Mouse (Mus musculus) lung, adult 18-20 months (tissue): Measurements from ENCODE around the gene Serpinh1.
A peak's percentile ranks its signal among the peaks of the same experiment; 100 is the strongest.

Source experiments
- DNase-seq, 2 experiments: peaks; one replicate each; pipeline ENCODE4 v3.0.0; 2022; ENCODE audit warnings: mixed read lengths in 2 of 2

The Serpinh1 gene

DNA sequence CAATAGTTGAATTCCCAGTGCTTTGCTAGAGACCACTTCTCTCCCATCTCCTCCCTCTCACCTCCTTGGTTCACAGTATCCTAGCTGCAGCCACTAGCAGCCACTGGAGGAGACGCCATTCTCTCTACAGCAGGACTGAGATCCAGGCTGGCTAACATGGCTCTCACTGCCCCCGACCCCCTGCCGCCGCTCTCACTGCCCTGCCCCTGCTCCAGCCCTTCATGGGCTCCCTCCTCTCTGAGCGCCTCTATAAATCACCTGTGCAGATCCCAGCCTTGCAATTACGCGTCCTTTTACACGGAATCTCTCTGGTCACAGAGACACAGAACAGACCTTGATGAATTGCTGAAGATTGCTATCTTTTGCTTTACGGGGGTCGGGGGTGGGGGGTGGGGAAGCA is 28.2 kb downstream of the Serpinh1 start:
- no peak for DNase-seq

GRCm38 (mm10) chr7:99323321-99323700 is 29.7 kb downstream of the Serpinh1 start:
- DNase-seq = peak; percentile 38 to 58

DNA sequence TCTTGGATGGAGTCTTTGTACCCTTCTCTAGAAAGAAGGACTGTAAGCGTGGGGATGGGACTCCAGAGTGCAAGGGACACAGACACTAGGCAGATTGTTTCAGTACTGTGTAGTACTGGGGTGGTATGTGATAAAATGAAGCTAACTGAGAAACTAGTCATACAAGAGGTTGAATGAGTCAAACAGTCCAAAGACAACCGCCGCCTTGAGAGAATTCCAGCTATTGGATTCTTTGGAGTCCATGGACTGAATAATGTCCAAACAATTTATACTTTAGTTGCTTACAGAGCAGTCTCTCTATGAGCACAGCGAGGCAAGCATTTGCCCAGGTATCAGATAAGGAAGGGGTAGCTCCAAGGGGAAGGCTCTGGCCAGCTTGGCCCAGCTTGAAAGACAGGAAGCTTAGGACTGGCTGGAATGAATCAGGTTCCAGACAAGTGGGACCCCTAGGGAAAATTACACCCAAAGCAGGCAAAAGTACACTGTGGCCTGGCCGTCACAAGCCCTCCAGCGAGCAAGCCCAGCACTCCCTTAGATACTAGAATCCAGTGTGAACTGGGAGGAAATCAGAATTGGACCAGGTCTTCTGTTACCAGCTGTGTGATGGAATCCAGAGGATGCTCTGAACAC is 30.2 kb downstream of the Serpinh1 start:
- DNase-seq = no peak

DNA sequence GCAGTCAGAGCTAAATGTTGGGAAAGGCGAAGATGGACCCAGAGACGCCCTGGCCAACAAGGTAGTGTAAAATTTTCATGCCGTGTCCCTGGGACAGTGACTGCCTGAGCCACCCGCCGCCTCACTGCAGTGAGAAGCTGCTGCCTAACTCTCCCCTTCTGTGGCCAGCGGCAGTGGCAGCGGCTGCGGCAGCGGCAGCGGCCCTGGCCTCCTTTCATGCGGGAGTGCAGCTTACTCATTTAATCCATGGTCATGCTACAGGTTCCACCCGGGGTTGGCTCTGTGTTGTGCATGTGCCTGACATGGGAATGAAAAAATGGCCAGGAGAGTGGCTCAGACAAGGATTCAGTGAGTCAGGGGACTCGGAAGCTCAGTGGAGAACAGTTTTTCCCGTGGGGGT is 32.5 kb downstream of the Serpinh1 start:
- DNase-seq = no peak

- DNase-seq = no peak
Measured at GRCm38 (mm10) chr7:99317475-99317874, 35.6 kb downstream of the Serpinh1 start.

- DNase-seq = peak; percentile 47 to 68
Measured at GRCm38 (mm10) chr7:99316207-99316606, 36.8 kb downstream of the Serpinh1 start.

DNA sequence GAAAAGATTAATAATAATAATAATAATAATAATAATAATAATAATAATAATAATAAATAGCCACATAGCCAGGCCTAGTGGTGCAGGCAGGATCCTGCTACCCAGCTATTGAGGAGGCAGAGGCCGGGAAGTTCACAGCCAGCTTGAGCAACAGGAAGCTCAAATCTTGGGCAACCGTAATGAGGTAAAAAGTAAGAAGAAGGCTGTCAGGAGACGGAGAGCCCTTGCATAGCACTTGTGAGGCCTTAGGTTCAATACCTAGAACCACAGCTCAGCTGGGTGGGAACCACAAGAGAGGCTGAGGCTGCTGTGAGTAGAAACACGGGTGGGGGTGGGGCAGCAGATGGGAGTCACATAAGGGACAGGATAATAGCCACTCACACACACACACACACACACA is 38.5 kb downstream of the Serpinh1 start:
- peak in 1 of 2 experiments; percentile 47 for DNase-seq

GRCm38 (mm10) chr7:99313253-99313652 is 39.8 kb downstream of the Serpinh1 start:
- DNase-seq = no peak

DNA sequence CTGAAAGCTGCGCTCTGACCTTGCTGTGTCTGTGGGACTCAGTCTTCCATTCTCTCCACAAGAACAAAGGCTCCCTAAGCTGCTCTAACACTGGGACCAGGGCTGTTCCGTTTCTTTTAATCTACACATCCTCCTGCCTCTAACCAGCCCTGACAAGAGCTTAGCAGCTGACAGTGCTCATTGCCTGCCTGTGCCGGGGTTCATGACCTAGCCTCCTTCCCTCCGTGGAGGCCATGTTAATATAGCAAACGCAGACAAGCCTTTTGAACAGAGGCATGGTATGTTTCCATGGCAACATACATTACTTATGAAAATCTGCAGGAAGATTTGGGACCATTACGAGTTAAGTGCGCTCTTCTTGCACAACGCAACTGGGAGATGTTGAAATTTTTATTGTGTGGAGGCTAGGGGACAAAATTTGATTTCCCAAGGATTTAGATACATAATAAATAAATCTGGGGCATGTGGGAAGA is 40.3 kb downstream of the Serpinh1 start:
- peak in 1 of 2 experiments; percentile 43 for DNase-seq

DNA sequence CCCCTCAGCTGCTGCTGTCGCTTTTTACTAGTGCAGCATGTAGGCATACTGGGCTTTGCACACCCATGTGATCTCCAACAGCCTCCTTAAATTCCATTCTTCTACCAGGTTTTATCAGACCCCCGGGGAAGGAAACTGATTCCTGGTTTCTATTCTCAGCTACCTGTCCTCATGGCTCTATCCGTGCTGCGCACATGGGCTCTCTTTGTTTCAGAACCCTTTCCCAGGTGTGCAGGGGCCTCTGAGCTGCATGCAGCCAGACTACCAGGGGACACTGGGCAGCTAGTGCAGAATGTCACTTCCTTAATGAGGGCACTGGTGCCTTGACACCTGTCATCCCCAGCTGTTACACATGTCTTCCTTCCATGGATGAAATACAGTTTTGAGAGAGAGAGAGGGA is 41.0 kb downstream of the Serpinh1 start:
- DNase-seq = no peak

GRCm38 (mm10) chr7:99311433-99311832 is 41.6 kb downstream of the Serpinh1 start:
- peak in 1 of 2 experiments; percentile 30 for DNase-seq

- no peak for DNase-seq
Measured at GRCm38 (mm10) chr7:99306640-99307039, 46.4 kb downstream of the Serpinh1 start.

DNA sequence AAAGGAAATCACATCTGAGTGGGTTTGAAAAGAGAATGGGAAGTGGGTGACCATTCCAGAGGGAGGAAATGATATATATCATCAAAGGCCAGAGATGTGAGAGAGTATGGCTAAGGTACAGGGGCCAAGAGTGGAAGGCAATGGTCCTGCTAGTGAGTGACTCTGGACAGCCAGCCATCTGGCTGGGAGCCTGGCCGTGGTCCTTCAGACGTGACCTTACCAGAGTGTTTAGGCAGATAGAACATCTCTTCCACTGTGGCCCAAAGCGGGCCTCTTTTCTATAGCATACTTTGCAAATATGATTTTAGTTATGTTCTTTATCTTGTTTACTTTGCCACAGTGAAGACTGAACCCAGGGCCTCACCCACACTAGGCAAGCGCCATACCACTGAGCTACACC is 47.4 kb downstream of the Serpinh1 start:
- no peak for DNase-seq

DNA sequence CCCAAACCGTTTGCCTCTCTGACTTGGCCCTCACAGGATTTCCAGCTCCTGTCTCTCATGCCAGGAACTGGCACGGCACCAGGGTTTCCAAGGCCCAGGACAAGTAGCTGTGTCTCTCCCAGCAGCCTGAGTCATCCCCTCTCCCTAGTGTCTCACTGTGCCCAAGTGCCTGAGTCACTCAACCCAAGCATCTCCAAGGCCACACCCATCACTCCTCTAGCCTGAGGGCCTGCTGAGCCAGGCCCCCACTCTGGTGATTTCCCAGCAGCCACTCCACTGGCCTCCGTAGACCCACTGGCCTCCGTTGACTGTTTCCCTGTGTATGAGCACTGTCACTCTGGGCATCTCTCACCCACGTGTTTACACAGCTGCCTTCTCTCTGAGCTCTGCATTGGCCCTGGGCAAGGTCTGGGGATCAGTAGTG is 48.1 kb downstream of the Serpinh1 start:
- DNase-seq = peak; percentile 87 to 92

DNA sequence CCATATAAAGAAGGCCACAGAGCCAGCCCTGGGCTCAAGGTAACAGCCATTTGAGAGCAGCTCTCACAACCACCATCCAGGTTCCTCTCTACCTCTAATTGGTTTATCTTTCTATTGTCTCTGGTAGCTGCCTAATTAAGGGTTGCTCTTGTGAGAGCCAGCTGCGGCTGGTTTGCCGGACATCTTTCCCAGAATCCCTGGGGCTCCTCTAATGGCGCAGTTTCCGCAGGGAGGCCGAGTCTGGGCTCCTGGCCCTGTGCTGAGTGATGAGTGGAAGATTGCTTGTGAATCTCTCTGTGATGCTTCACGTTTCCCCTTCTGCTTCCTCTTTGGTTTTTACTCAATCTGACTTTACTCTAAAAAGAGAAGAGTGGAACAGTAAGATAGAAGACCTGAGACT is 49.0 kb downstream of the Serpinh1 start:
- no peak for DNase-seq

DNA sequence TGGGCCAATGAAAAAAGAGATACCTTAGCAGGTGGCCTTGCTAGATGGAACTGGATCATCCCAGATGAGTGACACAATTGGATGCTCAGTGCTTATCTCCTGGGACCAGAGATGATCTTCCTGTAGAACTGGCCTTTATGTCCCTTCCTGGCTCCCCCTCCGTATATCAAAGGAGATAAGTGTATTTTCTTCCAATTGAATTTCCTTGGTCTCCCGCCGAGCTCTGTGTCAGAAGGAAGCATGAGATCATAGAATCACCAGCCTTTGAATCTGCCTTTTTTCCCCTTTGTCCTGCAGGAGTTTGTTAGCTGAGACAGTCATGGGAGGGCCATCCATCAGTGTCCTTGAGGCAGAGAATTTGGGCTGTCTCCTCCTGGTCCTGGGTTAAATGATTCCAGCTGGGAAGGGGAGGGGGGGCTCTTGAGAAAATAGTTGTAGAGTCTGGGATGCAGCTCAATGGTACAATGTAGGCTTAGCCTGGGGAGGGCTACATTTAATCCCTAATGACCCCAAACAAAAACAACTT is 52.3 kb downstream of the Serpinh1 start:
- no peak for DNase-seq
